Mouse (Mus musculus): ENCODE data around the gene Taf3. TPM values are rescaled to one million over a fixed set of nuclear protein-coding genes. Genes with fewer than 3 reads are reported as not detected.

Taf3 gene
- total RNA-seq (2014; fragmentation: Nextera tagmentation) (30.8 and 36.1 TPM in 2 replicates), total RNA-seq (2017) (5.5 and 6.4 TPM in 2 replicates), polyA plus RNA-seq (2012) (20.6 and 20.8 TPM in 2 replicates)

- peak; percentile 97 for ATAC-seq (ENCODE audit: extremely low read depth, insufficient number of reproducible peaks, low FRiP score, poor library complexity, severe bottlenecking)
- Histone ChIP-seq H3K36me3 (replicated peaks) (peaks cover 28% of the 10 kb centered on the region), H3K27me3 (ENCODE audit: insufficient read depth, low read length) (no peaks in the 10 kb centered on the region), H3K4me3 (ENCODE audit: low read depth, low read length) (peak within 1 kb of the TSS; percentile 87), H3K4me1 (ENCODE audit: insufficient read depth, low read depth, low read length) (peaks cover 30% of the 10 kb centered on the region), H3K9me3 (replicated peaks) (no peaks in the 10 kb centered on the region)
- DNase-seq (ENCODE audit: low spot score): peak; percentile 84
- TF ChIP-seq GATA2 (IDR thresholded peaks at IDR 0.05; ENCODE audit: borderline replicate concordance, low read depth, low read length) (no peak), TAL1 (conservative IDR thresholded peaks at IDR 0.05; ENCODE audit: low read depth, low read length) (no peak), POLR2AphosphoS5 (IDR thresholded peaks at IDR 0.05; ENCODE audit: insufficient replicate concordance, low read depth, low read length) (no peak), GATA1 (IDR thresholded peaks at IDR 0.05; ENCODE audit: borderline replicate concordance, low read length) (no peak), CTCF (IDR thresholded peaks at IDR 0.05; ENCODE audit: low read depth, low read length) (no peak)
Measured at GRCm38 (mm10) chr2:10048461-10048860, at the start of gene Taf3. Taf3 (minus strand) TSS chr2:10048596.

GRCm38 (mm10) chr2:10094327-10095100 lies 46.1 kb upstream of the Taf3 start:
- ATAC-seq (ENCODE audit: extremely low read depth, insufficient number of reproducible peaks, low FRiP score, poor library complexity, severe bottlenecking) (no peak), DNase-seq (ENCODE audit: low spot score) (no peak)

DNA sequence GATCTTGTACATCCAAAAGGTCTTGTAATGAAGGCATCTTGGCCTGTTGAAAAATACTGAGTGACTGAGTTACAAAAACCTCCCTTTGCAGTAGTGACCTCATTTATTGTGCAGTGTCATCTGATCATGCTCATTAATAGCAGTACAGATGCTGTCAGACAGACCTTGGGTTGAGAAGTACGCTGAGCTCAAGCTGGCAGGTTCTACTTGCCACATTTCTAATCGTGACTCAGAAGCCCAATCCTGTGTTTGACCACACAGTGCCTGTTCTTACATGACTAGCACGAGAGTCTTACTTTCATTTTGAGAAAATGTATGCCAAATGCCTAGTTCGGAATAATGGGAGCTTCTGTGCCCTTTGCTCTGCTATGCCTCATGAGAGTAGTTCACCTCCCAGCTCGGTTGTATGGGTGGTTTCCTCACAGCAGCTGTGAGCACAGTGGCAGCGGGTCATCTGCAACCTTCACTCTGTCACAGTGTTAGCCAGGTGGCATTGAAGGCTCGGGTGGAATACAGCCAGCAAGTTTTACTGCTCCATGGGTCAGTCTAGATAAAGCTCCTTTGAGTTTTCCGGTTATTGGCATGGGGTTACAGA lies 39.0 kb upstream of the Taf3 start:
- no peak for TF ChIP-seq GATA1 (IDR thresholded peaks at IDR 0.05; ENCODE audit: borderline replicate concordance, low read length)
- TF ChIP-seq GATA2 (IDR thresholded peaks at IDR 0.05; ENCODE audit: borderline replicate concordance, low read depth, low read length): no peak
- no peak for TF ChIP-seq TAL1 (conservative IDR thresholded peaks at IDR 0.05; ENCODE audit: low read depth, low read length)
- no peak for TF ChIP-seq POLR2AphosphoS5 (IDR thresholded peaks at IDR 0.05; ENCODE audit: insufficient replicate concordance, low read depth, low read length)
- no peak for TF ChIP-seq CTCF (IDR thresholded peaks at IDR 0.05; ENCODE audit: low read depth, low read length)
- Histone ChIP-seq H3K36me3 (replicated peaks) (peaks cover 93% of the 10 kb centered on the region), H3K4me1 (ENCODE audit: insufficient read depth, low read depth, low read length) (peaks cover 24% of the 10 kb centered on the region), H3K4me3 (ENCODE audit: low read depth, low read length) (no peak overlapping the region), H3K27me3 (ENCODE audit: insufficient read depth, low read length) (no peaks in the 10 kb centered on the region), H3K9me3 (replicated peaks) (no peaks in the 10 kb centered on the region)
- ATAC-seq (ENCODE audit: extremely low read depth, insufficient number of reproducible peaks, low FRiP score, poor library complexity, severe bottlenecking): no peak
- no peak for DNase-seq (ENCODE audit: low spot score)

More at GRCm38 (mm10) chr2:10094327-10095100, 46.1 kb upstream of the Taf3 start:
- Histone ChIP-seq H3K4me3 (ENCODE audit: low read depth, low read length) (no peak overlapping the region), H3K4me1 (ENCODE audit: insufficient read depth, low read depth, low read length) (no peaks in the 10 kb centered on the region), H3K36me3 (replicated peaks) (peaks cover 42% of the 10 kb centered on the region), H3K27me3 (ENCODE audit: insufficient read depth, low read length) (peaks cover 7% of the 10 kb centered on the region), H3K9me3 (replicated peaks) (no peaks in the 10 kb centered on the region)
- TF ChIP-seq CTCF (IDR thresholded peaks at IDR 0.05; ENCODE audit: low read depth, low read length) (no peak), GATA2 (IDR thresholded peaks at IDR 0.05; ENCODE audit: borderline replicate concordance, low read depth, low read length) (no peak), GATA1 (IDR thresholded peaks at IDR 0.05; ENCODE audit: borderline replicate concordance, low read length) (no peak), TAL1 (conservative IDR thresholded peaks at IDR 0.05; ENCODE audit: low read depth, low read length) (no peak), POLR2AphosphoS5 (IDR thresholded peaks at IDR 0.05; ENCODE audit: insufficient replicate concordance, low read depth, low read length) (no peak)

DNA sequence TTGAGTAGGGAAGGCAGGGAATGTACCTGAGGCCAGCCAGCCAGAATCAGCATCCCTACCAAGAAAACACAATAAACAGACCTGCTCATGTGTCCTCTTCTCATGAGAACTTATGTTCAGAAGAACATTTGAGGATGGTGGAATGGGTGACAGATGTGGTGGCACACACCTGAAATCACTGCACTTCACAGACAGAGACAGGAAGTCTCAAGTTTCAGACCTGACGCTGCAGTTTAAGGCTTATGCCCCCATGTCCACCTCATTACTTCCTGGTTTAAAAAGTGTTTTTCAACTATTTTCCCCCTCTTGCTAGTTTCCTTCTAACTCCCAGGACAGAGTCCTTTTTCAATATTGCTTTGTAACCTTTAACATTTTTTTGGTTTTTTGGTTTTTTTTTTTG lies 34.3 kb upstream of the Taf3 start:
- peaks cover 43% of the 10 kb centered on the region for H3K4me1 ChIP-seq (ENCODE audit: insufficient read depth, low read depth, low read length)
- H3K9me3 ChIP-seq (replicated peaks): no peaks in the 10 kb centered on the region
- DNase-seq (ENCODE audit: low spot score) (no peak), ATAC-seq (ENCODE audit: extremely low read depth, insufficient number of reproducible peaks, low FRiP score, poor library complexity, severe bottlenecking) (no peak)
- no peak overlapping the region for H3K4me3 ChIP-seq (ENCODE audit: low read depth, low read length)
- no peaks in the 10 kb centered on the region for H3K27me3 ChIP-seq (ENCODE audit: insufficient read depth, low read length)
- H3K36me3 ChIP-seq (replicated peaks): peaks cover 67% of the 10 kb centered on the region
- no peak for TF ChIP-seq GATA1 (IDR thresholded peaks at IDR 0.05; ENCODE audit: borderline replicate concordance, low read length)
- no peak for TF ChIP-seq TAL1 (conservative IDR thresholded peaks at IDR 0.05; ENCODE audit: low read depth, low read length)
- no peak for TF ChIP-seq CTCF (IDR thresholded peaks at IDR 0.05; ENCODE audit: low read depth, low read length)
- TF ChIP-seq POLR2AphosphoS5 (IDR thresholded peaks at IDR 0.05; ENCODE audit: insufficient replicate concordance, low read depth, low read length): no peak
- no peak for TF ChIP-seq GATA2 (IDR thresholded peaks at IDR 0.05; ENCODE audit: borderline replicate concordance, low read depth, low read length)

DNA sequence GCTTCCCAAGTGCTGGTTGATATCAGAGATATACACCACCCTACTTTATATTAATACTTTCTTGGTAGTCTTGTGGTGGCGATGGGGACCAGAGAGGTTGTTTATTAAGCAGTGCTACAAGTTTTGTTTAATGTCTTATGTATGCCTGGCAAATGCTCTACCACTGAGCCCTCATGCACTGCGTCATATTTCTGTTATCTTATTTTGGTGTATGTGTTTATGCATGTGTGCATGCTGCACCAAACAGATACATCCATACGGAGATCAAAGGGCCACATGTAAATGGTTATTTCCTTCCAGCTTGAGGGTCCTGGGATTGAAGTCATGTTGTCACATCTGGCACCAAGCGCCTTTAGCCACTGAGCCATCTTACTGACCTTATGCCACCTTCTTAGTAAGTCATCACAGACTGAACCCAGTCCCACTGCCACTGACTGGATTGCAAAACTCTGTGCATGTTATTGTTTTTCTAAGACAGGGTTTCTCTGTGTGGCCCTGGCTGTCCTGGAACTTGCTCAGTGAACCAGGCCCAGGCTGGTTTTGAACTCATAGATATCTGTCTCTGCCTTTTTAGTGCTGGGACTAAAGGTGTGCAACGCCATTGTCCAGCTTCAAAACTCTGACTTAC lies 33.2 kb upstream of the Taf3 start:
- H3K36me3 ChIP-seq (replicated peaks): peaks cover 62% of the 10 kb centered on the region
- peaks cover 47% of the 10 kb centered on the region for H3K4me1 ChIP-seq (ENCODE audit: insufficient read depth, low read depth, low read length)
- H3K4me3 ChIP-seq (ENCODE audit: low read depth, low read length): peak overlapping the region; percentile 99; the same call in 1 of the 2 replicates
- ATAC-seq (ENCODE audit: extremely low read depth, insufficient number of reproducible peaks, low FRiP score, poor library complexity, severe bottlenecking) (no peak), DNase-seq (ENCODE audit: low spot score) (no peak)
- no peaks in the 10 kb centered on the region for H3K9me3 ChIP-seq (replicated peaks)
- no peaks in the 10 kb centered on the region for H3K27me3 ChIP-seq (ENCODE audit: insufficient read depth, low read length)
- TF ChIP-seq TAL1 (conservative IDR thresholded peaks at IDR 0.05; ENCODE audit: low read depth, low read length) (no peak), GATA1 (IDR thresholded peaks at IDR 0.05; ENCODE audit: borderline replicate concordance, low read length) (no peak), GATA2 (IDR thresholded peaks at IDR 0.05; ENCODE audit: borderline replicate concordance, low read depth, low read length) (no peak), CTCF (IDR thresholded peaks at IDR 0.05; ENCODE audit: low read depth, low read length) (no peak), POLR2AphosphoS5 (IDR thresholded peaks at IDR 0.05; ENCODE audit: insufficient replicate concordance, low read depth, low read length) (no peak)

Measured in G1E (cell line).